Mouse (Mus musculus): ENCODE measurements around the gene Anks6. TPM values are rescaled to one million over a fixed set of nuclear protein-coding genes. Genes with fewer than 3 reads are reported as not detected.
"Not testable (repeated sequence)": the region's sequence is repeated elsewhere in the genome, so short reads cannot be mapped to it uniquely, and the experiment has no call there.

The Anks6 gene
- total RNA-seq (2015; ENCODE audit: low replicate concordance) (not detected in 2 replicates), total RNA-seq (2017; ENCODE audit: low replicate concordance) (not detected in 2 replicates)

- ATAC-seq (replicated peaks; ENCODE audit: low FRiP score, poor library complexity, severe bottlenecking) = no peak
Observed at GRCm38 (mm10) chr4:47056791-47057509, at the start of gene Anks6. Gene Anks6 (minus strand): TSS chr4:47057427.

GRCm38 (mm10) chr4:47103561-47103960, 46.3 kb upstream of the Anks6 start:
- ATAC-seq (replicated peaks; ENCODE audit: low FRiP score, poor library complexity, severe bottlenecking) = no peak

- no peak for ATAC-seq (replicated peaks; ENCODE audit: low FRiP score, poor library complexity, severe bottlenecking)
Observed at GRCm38 (mm10) chr4:47093647-47094046, 36.4 kb upstream of the Anks6 start.

DNA sequence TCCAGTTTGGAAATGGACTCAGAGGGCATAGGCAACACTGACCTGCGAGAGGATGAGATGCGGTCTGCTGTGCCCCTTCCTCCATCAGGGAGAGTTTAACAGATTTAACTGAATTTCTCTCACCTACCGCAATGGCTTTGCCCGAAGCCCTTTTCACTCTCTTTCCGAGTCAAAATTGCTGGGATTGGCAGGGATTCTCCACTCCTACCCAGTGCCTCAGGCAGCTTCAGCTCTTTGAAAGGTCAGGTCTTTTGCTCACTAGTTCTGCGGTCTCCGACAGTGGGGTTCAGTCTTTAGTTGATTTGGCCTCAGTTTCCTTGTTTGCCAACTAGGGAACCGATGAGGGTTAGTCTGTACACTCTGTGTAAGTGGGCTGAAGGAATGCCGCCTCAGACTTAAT, 35.9 kb upstream of the Anks6 start:
- no peak for ATAC-seq (replicated peaks; ENCODE audit: low FRiP score, poor library complexity, severe bottlenecking)

GRCm38 (mm10) chr4:47092387-47093021, 35.3 kb upstream of the Anks6 start:
- no peak for ATAC-seq (replicated peaks; ENCODE audit: low FRiP score, poor library complexity, severe bottlenecking)

- no peak for ATAC-seq (replicated peaks; ENCODE audit: low FRiP score, poor library complexity, severe bottlenecking)
Observed at GRCm38 (mm10) chr4:47091493-47092386, 34.5 kb upstream of the Anks6 start, which contains the start of gene Galnt12. Gene Galnt12 (plus strand): TSS chr4:47091909.

DNA sequence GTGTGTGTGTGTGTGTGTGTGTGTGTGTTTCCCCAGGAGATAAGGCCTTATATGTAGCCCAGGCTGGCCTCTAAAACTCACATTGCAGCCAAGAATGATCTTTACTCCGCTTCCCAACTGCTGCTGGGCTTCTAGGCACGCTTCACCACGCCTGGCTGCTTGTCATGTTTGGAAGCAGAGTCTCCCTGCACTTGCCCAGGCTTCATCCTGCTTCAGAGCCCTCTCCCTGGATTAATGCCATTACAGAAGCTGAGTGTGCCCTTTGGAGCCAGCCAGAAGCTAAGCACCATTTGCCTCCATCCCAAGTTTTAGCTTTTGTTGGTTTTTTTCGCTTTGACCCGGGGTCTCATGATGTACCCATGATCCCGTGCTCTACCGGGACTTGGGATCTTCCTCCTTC, 31.4 kb upstream of the Anks6 start:
- ATAC-seq (replicated peaks; ENCODE audit: low FRiP score, poor library complexity, severe bottlenecking) = no peak

DNA sequence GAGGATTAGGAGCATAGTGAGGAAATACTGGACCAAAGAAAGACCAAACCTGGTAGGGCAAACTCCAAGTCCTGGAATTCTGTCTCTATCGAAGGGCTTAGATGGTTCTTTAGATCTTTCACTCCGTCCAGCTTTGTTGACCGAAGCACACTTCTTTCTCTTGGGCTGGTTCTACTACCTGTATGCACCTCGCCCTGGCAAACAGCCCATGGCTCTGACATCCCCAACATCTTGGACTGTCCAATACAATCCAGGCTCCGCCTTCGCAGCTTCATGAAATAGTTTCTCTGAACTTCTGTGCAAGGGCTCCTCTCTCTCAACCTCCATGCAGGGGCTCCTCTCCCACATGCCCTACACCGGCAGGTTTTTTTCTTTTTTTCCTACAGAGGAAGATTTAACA, 26.6 kb upstream of the Anks6 start:
- no peak for ATAC-seq (replicated peaks; ENCODE audit: low FRiP score, poor library complexity, severe bottlenecking)

GRCm38 (mm10) chr4:47080647-47081010, 23.4 kb upstream of the Anks6 start:
- ATAC-seq (replicated peaks; ENCODE audit: low FRiP score, poor library complexity, severe bottlenecking) = no peak

DNA sequence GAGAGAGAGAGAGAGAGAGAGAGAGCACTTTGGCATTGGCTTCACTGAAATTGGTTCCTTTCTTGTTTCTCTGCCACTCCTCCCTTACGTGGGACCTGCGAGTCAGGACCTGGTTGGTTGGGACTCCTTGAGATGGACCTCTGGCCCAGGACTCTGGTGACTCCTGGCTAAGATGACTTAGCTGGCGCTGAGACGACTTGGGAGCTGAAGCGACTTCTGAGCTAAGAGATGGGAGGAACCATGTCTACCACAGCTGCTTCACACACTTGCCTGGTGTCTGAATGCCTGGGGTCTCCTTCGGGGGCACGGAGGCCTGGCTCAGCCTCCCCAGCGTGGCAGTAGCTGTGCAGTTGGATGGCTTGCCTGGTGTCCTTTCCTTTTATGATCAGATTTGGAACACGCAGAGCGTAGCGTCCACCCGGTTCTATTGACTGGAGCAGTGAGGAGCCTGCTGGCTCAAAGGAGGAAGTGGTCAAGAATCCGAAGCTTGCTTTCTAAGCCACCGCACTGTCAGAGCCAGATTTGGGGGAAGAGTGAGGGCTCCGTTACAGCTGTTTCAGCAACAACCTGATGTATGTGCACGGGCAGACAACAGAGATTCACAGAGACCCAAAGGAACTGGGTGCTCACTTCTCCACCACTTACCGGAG, 22.9 kb upstream of the Anks6 start:
- no peak for ATAC-seq (replicated peaks; ENCODE audit: low FRiP score, poor library complexity, severe bottlenecking)

DNA sequence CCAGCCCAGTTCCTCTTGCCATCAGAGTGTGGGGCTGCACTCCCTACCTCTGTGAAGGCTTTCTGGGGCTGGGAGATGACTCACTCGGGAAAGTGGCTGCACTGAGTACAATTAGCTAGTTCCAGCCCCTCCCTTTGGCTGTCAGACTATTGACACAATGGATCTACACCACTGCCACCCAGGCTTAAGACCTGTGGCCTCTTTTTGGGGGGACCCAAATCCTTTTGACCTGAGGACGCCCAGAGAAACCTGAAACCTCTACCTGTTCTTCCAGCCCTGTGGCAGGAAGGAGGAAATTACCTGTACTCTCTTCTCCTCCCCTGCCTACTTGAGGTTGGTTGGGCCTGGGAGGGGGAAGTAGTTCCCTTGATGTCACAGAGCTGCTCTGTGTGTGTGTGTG, 17.8 kb upstream of the Anks6 start:
- no peak for ATAC-seq (replicated peaks; ENCODE audit: low FRiP score, poor library complexity, severe bottlenecking)

DNA sequence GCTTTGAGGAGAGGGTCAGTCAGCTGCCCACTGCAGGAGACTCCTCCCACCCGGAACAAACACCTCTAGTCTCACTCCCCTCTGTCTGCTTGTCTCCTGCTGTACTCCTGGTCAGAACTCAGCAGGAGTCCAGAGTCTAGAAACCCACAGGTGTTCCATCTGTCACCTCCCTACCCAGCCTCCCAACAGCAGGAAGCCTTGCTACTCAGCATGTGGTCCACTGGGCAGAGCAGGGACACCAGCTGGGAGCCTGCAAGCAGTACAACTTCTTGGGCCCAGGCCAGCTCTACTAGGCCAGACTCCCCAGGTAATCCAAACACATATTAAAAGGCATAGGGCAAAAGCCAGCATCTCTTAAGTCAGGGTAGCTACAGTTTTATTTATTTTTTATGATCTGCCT, 3.7 kb upstream of the Anks6 start:
- no peak for ATAC-seq (replicated peaks; ENCODE audit: low FRiP score, poor library complexity, severe bottlenecking)

DNA sequence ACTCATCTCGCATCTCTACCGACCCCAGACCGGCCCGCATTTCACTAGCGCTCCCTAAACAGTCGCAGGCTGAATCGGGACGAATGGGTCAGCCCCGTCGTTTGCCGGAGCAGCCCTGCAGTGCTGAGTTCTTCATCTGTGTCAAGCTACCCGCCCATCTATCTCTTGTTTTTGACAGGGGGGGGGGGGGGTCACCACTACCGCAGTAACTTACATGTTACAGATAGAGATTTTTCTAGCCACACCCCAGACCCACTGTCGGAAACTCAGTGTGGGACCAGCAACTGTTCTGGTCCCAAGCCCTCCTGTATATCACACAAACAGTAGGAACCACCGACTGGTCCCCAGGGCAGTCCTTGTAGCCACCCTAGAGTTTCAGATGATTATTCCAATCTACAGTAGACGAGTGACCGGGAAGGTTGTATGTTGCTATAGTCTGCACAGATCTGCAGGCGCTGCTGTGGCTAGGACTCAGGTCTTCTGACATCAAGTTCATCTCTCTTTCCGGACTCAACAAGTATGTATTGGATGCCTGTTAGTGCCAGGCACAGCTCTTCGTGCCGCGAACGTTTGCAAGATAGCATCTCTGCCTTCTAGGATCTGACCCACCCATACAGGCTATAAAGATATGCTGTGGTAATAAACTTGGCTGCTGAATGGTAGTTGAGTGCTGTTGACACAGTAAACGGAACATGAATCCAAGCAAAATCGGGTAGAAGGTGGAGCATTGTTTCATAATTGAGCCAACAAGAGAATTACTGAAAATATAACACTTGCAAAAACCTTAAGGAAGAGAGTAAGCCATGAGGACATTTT, 491 bp upstream of the Anks6 start:
- no peak for ATAC-seq (replicated peaks; ENCODE audit: low FRiP score, poor library complexity, severe bottlenecking)

DNA sequence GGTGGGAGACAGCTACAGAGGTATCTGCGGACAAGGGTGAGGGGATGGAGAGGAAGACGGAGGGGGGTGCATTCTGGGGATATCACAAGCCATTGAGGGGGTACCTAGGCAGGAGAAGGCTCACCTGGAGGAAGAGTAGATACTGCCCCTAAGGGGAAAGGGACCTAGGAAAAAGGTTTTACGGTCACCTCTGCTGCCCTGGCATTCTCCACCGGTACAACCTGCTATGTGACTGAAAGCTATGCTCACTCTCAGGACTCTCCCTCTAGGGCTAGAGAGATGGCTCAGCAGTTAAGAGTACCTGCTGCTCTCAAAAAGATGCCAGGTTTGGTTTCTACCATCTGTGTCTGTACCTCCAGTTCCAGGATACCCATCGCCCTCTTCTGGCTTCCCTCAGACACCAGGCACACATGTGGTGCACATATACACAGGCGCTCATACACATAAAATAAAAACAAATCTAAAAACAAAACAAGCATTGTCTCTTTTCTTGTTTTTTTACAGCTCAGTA, 1.6 kb downstream of the Anks6 start:
- ATAC-seq (replicated peaks; ENCODE audit: low FRiP score, poor library complexity, severe bottlenecking) = no peak

GRCm38 (mm10) chr4:47055170-47055569, 2.1 kb downstream of the Anks6 start:
- not testable (repeated sequence) for ATAC-seq (replicated peaks; ENCODE audit: low FRiP score, poor library complexity, severe bottlenecking)

DNA sequence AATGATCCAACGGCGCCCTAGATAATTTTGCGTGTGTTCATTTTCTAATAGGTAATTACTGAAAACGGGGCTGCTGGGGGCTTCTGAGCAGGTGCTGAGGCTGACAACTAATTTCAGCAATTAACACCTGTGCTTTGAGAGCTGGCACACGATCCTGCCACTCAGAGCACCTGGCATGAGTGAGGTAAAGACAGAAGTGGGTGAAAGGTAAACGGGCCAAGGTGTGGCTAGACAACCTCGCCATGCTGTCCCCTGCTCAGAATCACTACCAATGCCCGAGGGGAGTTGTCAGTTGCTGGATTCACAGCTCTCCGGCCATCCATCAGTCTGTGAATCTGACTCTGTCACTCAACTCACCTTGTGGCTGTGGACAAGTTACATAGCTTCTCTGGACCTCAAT, 5.3 kb downstream of the Anks6 start:
- no peak for ATAC-seq (replicated peaks; ENCODE audit: low FRiP score, poor library complexity, severe bottlenecking)

DNA sequence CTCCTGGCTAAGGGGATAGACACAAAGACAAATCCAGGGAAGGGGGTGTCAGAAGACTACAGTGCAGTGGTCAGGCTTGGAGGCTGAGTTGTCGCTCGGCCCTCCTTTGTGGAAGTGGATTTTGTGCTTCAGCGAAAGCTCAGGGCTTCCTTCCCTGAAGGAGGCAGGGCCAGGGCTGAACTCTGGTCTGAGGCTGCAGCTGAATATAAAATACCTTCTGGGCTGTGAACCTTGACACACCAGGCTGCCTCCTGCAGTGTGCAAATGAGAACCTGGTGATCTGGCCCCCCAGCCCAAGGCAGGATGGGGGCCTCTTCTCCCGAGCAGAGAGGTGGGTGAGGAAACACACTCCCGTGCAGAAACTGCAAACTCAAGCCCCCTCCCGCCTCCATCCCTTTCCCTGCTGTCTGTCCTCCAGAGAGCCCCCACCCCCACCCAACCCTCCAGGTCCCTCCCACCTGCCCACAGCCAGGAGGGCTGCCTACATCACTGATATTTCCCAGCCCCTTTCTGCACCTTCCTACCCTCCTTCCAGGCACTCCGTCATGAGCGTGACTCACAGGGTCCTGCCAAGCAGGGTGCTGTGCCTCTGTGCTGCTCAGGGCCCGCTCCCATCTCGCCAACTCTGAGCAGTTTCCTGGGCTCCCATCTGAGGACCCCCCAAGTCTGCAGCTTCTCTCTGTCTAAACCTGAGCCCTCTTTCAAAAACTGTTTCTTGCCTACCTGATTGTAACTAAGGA, 6.4 kb downstream of the Anks6 start:
- ATAC-seq (replicated peaks; ENCODE audit: low FRiP score, poor library complexity, severe bottlenecking) = 0 out of 2 replicates have a peak, but pooled peaks have one; percentile 36

DNA sequence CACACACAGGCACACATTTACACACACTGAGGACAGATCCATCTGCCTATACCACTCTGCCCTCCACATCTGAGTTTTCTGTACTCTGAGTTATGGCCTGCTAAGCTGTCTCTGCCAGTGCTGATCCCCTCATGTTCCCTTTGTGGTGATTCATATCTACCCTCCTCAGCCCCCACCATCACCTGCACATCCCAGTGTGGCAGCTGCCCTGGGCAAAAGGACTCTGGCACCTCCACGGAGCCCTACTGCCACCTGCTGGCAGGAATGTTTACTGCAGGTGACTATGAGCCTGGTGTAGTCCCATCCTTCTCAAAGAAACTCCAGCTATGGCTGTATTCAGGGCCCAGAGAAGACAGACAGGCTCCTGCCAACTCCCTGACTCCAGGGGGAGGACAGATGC, 7.1 kb downstream of the Anks6 start:
- peak; percentile 78 for ATAC-seq (replicated peaks; ENCODE audit: low FRiP score, poor library complexity, severe bottlenecking)

All from erythroblast, adult 5-6 weeks (primary cell).